ENCODE assay signal across 22 mouse cellular contexts in genomic region chr1:78021014-78021413, GRCm38 (mm10).
A peak's percentile ranks its signal among the peaks of the same experiment; 100 is the strongest.
DNase-seq lines count a peak whose midpoint lies in the region; ATAC-seq and TF ChIP-seq lines count a peak whose summit lies in the region.
"Had no signal": no experiment of that assay in that cellular context is flagged by ENCODE, and none has a peak within 500 bp of the region (broad histone marks: within the 10 kb centered on the region; RNA-seq: fewer than 3 reads in every experiment).

No protein-coding gene starts in this region.

- peak overlapping the region; percentile 14; the same call in 1 of the 2 replicates for H3K27ac ChIP-seq in embryonic facial prominence, embryonic 13.5 days
- no peak overlapping the region for H3K27ac ChIP-seq in embryonic facial prominence, embryonic 10.5 days (replicated peaks)
- peak overlapping the region; percentile 11; the same call in 1 of the 2 replicates for H3K27ac ChIP-seq in heart, embryonic 12.5 days (ENCODE audit: poor library complexity, severe bottlenecking)
- H3K27ac ChIP-seq in heart, postnatal 0 days (ENCODE audit: low read depth) = peak overlapping the region; percentile 57
- H3K27ac ChIP-seq: embryonic facial prominence, embryonic 15.5 days; forebrain, embryonic 15.5 days; hindbrain, embryonic 12.5 days had no signal

- ATAC-seq in embryonic facial prominence, embryonic 13.5 days (ENCODE audit: insufficient number of reproducible peaks, insufficient read depth, low FRiP score, low TSS enrichment, low read depth) = no peak
- no peak for ATAC-seq in heart, embryonic 12.5 days (ENCODE audit: insufficient number of reproducible peaks, low FRiP score)
- peak; percentile 83 for ATAC-seq in heart, postnatal 0 days (ENCODE audit: insufficient read depth, low read depth)
- ATAC-seq: CD4-positive, CD25-positive, alpha-beta regulatory T cell, adult 4 months; forebrain, embryonic 15.5 days; hindbrain, embryonic 16.5 days; inflammation-experienced regulatory T-cells, adult 6 months; intestine, postnatal 0 days had no signal

- no peaks in the 10 kb centered on the region for H3K9me3 ChIP-seq in embryonic facial prominence, embryonic 13.5 days
- H3K9me3 ChIP-seq in embryonic facial prominence, embryonic 10.5 days = no peaks in the 10 kb centered on the region
- H3K9me3 ChIP-seq in heart, embryonic 12.5 days (replicated peaks) = no peaks in the 10 kb centered on the region
- H3K9me3 ChIP-seq in heart, postnatal 0 days (replicated peaks; ENCODE audit: control insufficient read depth, low read length) = no peaks in the 10 kb centered on the region
- H3K9me3 ChIP-seq: embryonic facial prominence, embryonic 15.5 days; forebrain, embryonic 15.5 days; G1E; hindbrain, embryonic 12.5 days had no signal

- no peaks in the 10 kb centered on the region for H3K27me3 ChIP-seq in embryonic facial prominence, embryonic 13.5 days
- peaks cover 28% of the 10 kb centered on the region for H3K27me3 ChIP-seq in embryonic facial prominence, embryonic 10.5 days (replicated peaks; ENCODE audit: low read depth, poor library complexity, severe bottlenecking)
- no peaks in the 10 kb centered on the region for H3K27me3 ChIP-seq in heart, embryonic 12.5 days (replicated peaks)
- no peaks in the 10 kb centered on the region for H3K27me3 ChIP-seq in heart, postnatal 0 days (ENCODE audit: control insufficient read depth, insufficient read depth, low read length)
- H3K27me3 ChIP-seq: embryonic facial prominence, embryonic 15.5 days; forebrain, embryonic 15.5 days had no signal

- H3K36me3 ChIP-seq in embryonic facial prominence, embryonic 13.5 days = no peaks in the 10 kb centered on the region
- no peaks in the 10 kb centered on the region for H3K36me3 ChIP-seq in embryonic facial prominence, embryonic 10.5 days (replicated peaks)
- H3K36me3 ChIP-seq in heart, embryonic 12.5 days = no peaks in the 10 kb centered on the region
- H3K36me3 ChIP-seq in heart, postnatal 0 days (replicated peaks; ENCODE audit: control insufficient read depth, insufficient read depth, low read length) = no peaks in the 10 kb centered on the region
- H3K36me3 ChIP-seq: embryonic facial prominence, embryonic 15.5 days; forebrain, embryonic 15.5 days; G1E; hindbrain, embryonic 12.5 days had no signal

- peaks cover 51% of the 10 kb centered on the region for H3K4me1 ChIP-seq in embryonic facial prominence, embryonic 13.5 days
- peaks cover 21% of the 10 kb centered on the region for H3K4me1 ChIP-seq in embryonic facial prominence, embryonic 10.5 days
- 0 out of 2 replicates have a peak, but pooled peaks cover 6% of the 10 kb centered on the region for H3K4me1 ChIP-seq in heart, embryonic 12.5 days (replicated peaks)
- H3K4me1 ChIP-seq in heart, postnatal 0 days (ENCODE audit: control insufficient read depth, insufficient read depth) = peaks cover 5% of the 10 kb centered on the region; the same call in 1 of the 2 replicates

- 54% methylated on average over 6 of the region's 6 CpGs for WGBS in embryonic facial prominence, embryonic 13.5 days
- 91% methylated on average over 6 of the region's 6 CpGs for WGBS in embryonic facial prominence, embryonic 10.5 days
- WGBS in heart, embryonic 12.5 days = 61% methylated on average over 6 of the region's 6 CpGs
- 47% methylated on average over 6 of the region's 6 CpGs for WGBS in heart, postnatal 0 days

- TF ChIP-seq EP300 in heart, postnatal 0 days (IDR thresholded peaks at IDR 0.05; ENCODE audit: low read depth) = peak; percentile 55; the same call in 1 of the 2 replicates

- no peak overlapping the region for H3K9ac ChIP-seq in embryonic facial prominence, embryonic 13.5 days
- no peak overlapping the region for H3K9ac ChIP-seq in heart, embryonic 12.5 days
- no peak overlapping the region for H3K9ac ChIP-seq in heart, postnatal 0 days (replicated peaks; ENCODE audit: low read depth, low read length)
- H3K9ac ChIP-seq: embryonic facial prominence, embryonic 15.5 days; forebrain, embryonic 15.5 days; hindbrain, embryonic 12.5 days had no signal

- H3K4me2 ChIP-seq in embryonic facial prominence, embryonic 13.5 days = no peak overlapping the region
- no peak overlapping the region for H3K4me2 ChIP-seq in heart, embryonic 12.5 days
- no peak overlapping the region for H3K4me2 ChIP-seq in heart, postnatal 0 days (ENCODE audit: low read depth, low read length)
- H3K4me2 ChIP-seq: embryonic facial prominence, embryonic 15.5 days; forebrain, embryonic 15.5 days; hindbrain, embryonic 12.5 days had no signal

- no peak for TF ChIP-seq CTCF in heart, postnatal 0 days (IDR thresholded peaks at IDR 0.05; ENCODE audit: low read depth)

- no peak for DNase-seq in embryonic facial prominence, embryonic 10.5 days (ENCODE audit: low spot score)
- DNase-seq in heart, postnatal 4 days = no peak
- DNase-seq in adipocyte (ENCODE audit: low spot score) = peak; percentile 8
- DNase-seq in heart, postnatal 0 days (ENCODE audit: low spot score) = peak; percentile 50
- no peak for DNase-seq in right cerebral cortex, postnatal 14 days
- DNase-seq: adrenal gland, postnatal 25 days; B cell, adult 2 months; cerebellum, adult 18-20 months; cerebellum, adult 9-11 months; cerebellum, postnatal 36 days; gastrocnemius, postnatal 10 days; kidney, adult 8-10 months had no signal

- no peak overlapping the region for H3K4me3 ChIP-seq in embryonic facial prominence, embryonic 13.5 days
- H3K4me3 ChIP-seq in embryonic facial prominence, embryonic 10.5 days = no peak overlapping the region
- no peak overlapping the region for H3K4me3 ChIP-seq in heart, embryonic 12.5 days
- no peak overlapping the region for H3K4me3 ChIP-seq in heart, postnatal 0 days (ENCODE audit: low read depth, low read length)
- H3K4me3 ChIP-seq: embryonic facial prominence, embryonic 15.5 days; forebrain, embryonic 15.5 days; hindbrain, embryonic 12.5 days had no signal

Comparison
In these comparisons a context has a peak if more than half of its experiments do, and no peak if none do; other contexts are left out.
1. DNase-seq: peak in adipocyte (single experiment) and heart, postnatal 0 days (single experiment); none in embryonic facial prominence, embryonic 10.5 days (single experiment), heart, postnatal 4 days (single experiment) and right cerebral cortex, postnatal 14 days (single experiment).